Mouse (Mus musculus) cerebellum, adult 9-11 months (tissue): ENCODE results near the gene Glg1.
"Not testable (repeated sequence)": the region's sequence is repeated elsewhere in the genome, so short reads cannot be mapped to it uniquely, and the experiment has no call there.

Source experiments
- DNase-seq: peaks from one replicate; pipeline ENCODE4 v3.0.0; 2022

Gene Glg1

DNA sequence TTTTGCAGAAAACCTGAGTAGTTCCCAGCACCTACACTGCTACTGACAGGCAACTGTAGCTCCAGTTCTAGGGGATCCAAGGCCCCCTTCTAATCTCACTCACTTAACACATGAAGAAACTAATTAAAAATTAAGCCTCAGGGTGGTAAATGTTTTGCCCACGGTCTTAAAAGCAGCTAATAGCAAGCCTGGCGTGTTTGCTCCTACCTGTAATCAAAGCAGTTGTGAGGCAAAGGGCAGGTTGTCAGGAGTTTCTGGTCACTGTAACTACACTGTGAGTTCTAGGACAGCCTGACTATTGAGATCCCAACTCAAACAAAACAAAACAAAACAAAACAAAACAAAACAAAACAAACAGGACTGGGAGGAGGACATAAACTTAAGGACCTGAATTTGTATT, 8.9 kb downstream of the Glg1 start:
- DNase-seq, result no peak

DNA sequence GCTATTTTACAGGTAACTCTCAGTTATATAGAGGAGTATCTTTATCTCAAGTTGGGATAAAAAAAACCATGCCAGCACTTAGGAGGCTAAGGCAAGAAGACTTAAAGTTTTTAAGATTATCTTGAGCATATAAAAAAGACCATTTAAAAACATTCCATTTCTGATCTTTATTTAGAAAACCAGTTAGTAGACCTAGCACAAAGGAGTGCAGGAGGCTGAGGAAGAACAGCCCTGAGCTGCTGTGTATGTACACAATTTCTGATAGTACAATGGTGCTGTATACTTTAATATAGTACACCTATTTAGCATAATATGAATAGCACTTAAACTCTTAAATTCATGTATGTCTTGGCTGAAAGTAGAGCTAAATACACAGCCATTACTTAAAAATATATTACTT, 10.9 kb downstream of the Glg1 start:
- no peak for DNase-seq

DNA sequence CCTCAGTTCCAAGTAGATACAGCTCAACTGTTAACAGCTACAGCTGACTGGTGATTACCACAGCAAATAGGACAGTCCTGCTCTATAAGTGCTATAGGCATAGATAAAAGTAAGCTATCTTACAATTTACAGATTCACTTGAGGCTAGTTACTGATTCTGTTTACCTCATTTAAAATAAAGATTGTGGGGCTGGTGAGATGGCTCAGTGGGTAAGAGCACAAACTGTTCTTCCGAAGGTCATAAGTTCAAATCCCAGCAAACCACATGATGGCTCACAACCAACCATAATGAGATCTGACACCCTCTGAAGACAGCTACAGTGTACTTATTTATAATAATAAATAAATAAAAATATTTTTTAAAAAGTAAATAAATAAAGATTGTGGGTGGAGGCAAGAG, 12.2 kb downstream of the Glg1 start:
- DNase-seq, result not testable (repeated sequence)

DNA sequence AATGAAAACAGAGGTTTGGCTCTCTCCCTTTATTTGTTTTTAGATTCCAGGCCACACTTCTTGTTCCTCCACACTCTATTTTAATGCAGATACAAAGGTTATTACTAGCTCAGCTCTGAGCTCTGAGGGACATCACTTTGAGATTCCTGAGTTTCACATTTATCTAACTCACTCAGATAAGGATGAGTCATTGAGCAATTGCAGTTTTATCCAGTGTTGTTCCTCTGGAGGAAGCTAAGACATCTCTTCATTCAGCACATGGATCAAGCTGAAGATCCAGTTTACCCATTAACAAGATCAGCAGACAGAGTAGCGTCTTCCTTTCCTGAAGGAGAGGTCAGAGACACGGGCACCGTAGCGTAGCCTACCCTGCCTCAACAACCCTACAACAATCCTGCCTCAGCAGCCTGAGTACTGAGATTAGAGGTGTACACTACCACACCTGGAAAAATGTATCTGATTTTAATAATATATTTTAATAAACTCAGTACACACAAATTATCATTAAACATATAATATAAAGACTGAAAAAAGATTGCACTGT, 12.7 kb downstream of the Glg1 start:
- no peak for DNase-seq

DNA sequence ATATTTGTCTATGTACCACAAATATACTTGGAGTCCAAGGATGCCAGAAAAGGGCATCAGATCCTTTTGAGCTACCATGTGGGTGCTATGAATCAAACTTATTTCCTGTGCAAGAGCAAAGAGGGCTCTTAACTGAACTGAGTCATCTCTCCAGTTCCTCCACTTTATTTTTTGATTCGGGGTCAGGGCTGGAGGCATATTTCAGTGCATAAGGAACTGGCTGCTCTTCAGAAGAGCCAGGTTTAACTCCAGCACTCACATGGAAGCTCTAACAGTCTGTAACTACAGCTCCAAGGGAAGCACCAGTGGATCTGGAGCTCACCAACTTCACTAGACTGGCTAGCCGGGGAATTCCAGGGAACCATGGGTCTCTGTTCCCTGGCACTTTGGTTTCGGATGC, 21.7 kb downstream of the Glg1 start:
- DNase-seq, result no peak

DNA sequence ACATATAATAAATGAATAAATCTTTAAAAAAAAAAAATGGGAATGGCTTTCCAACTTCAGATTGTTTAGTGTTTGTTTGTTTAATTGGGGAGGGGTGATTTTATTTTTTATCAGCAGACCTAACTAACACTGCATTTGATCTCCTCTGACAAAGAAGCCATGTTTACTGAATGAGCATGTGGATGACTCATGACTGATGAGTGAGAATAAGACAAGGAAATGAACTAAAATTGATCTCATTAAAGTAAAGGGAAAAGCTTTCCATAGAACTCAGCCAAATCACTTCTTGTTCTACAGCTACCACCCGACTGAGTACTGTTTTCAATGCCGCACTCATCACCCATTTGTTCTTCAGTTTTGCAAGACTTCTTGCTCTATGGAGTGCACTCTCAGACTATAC, 25.3 kb downstream of the Glg1 start:
- no peak for DNase-seq

DNA sequence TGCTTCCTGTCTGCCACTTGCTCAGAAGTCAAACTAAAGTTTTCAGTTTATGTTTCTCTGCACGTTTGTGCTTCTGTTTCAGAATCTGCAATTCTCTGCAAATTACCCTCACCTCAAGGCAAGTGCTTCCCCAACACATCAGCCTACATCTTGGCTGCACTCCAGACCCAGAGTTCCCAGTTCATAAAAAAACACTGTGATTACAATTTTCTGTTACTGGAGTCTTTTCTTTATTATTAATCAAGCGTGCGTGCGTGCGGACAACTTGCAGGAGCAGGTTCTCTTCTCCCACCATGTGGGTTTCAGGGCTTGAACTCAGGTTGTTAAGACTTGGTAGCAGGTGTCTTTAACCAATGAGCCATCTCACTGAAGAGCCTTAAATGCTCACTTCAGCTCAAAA, 34.9 kb downstream of the Glg1 start:
- DNase-seq, result no peak

DNA sequence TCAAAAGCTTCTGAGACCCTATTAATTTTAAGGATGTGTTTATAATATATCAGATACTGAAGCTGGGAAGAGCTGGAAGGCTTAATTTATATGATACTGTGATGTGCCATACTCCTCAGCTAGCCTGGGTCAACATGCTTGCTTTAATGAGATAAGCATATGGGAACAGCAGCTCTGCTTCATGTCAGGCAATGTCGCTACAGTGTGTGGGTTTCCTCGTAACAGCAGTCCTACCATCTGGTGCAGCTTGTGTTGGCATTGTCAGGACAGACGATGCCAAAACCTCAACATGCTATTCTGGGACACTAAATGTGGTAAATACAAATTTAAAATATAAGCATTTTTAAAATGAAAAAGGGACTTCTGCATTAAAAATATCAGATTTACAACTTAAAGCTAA, 40.9 kb downstream of the Glg1 start:
- DNase-seq, result peak; percentile 61

DNA sequence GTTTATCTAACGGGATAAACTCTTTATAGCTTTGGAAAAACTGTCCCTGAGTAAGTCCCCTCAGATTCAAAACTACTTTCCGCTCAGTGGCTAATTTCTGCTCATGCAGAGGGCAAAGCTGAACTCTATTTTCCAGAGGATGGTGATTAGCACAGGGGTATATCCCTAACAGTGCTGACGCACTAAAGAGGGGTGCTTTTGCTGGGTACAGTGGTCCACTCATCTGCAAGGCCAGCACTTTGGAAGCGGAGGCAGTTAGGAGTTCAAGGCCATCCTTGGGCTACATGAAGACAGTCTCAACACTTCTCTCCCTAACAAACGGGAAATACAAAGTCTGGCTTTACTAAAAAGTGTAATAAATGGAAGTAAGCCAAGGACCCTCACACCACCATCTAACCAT, 45.6 kb downstream of the Glg1 start:
- DNase-seq, result no peak

DNA sequence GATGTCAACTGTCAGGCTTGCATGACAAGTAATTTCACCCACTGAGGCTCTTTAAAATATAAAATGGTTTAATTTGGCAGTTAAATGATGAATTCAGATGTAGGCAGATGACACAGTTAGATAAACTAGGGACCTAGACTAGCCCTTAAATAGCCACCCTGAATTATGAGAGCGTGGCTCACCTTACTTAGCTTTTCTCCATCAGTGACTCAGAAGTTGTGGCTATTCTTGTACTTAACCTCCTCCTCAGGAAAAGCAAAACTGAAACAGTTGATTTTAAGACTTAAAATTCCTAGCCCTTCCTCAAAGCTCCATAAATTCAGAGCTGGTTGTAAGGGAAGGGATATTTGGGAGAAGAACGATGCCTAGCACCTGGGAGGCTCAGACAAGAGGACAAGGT, 47.8 kb downstream of the Glg1 start:
- DNase-seq, result no peak

DNA sequence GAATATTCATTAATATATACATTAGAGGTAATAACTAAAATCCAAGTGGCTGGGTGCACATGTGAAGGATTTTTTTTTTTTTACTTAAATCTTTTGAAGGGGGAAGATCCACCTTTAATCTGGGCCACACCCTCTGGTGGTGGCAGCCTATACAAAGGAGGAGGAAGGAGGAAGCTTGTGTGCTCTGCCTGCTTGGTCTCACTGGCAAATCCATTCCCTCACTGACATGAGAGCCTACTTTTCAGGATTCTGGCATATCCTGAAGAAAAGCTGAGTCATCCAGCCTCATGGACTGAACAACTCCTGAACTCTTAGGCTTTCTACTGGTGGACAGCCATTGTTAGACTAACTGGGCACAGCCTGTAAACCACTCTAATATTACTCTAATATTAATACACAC, 49.1 kb downstream of the Glg1 start:
- no peak for DNase-seq

DNA sequence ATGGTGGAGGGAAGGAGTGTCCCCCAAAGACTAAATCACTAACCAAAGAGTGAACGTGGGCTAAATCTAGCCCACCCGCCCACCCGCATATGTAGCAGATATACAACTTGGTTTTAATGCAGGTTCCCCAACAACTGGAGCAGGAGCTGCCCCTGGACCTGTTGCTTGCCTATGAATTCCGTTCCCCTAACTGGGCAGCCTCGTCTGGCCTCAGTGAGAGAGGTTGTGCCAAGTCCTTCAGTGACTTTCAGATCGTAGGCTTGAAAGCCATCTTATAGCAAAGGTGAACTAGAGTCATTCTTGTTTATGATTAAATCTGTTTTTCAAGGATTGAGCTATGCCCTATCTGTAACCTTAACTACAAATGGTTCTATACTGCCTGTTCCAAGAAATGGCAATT, 52.7 kb downstream of the Glg1 start:
- no peak for DNase-seq

DNA sequence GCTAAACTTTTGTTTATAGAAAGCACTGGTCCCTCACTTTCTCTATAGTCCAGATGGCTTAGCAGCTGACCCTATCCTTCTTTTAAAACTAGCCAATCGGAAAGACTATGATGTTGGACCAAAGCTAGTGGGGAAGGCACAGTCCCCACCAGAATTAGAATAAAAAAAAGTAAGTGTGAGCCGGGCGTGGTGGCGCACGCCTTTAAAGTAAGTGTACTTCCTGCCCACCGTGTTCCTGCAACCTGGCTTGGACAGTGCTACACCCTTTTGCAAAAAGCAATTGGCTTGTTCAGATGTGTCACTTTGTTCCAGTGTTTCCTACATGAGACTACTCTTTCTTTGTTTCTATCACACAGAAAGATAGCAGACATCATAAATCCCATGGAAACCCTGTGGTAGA, 54.0 kb downstream of the Glg1 start:
- no peak for DNase-seq

DNA sequence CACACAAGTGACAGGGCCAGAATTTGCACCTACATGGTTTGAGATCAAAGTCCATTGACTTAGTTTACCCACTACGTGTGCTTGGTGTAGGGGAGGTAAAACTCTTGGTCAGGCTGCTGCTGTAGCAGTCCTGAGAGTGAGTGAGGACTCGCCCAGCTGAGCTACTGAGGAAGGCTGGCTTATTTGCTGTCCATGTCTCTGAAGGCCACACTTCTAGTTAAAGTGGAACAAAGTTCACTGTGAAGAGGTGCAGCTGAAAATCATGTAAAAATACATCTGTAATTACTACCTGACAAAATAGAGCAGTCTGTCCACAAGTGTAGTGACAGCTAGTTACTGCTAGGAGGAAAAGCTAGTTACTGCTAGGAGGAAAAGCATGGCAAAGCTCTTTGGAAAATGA, 55.7 kb downstream of the Glg1 start:
- no peak for DNase-seq

DNA sequence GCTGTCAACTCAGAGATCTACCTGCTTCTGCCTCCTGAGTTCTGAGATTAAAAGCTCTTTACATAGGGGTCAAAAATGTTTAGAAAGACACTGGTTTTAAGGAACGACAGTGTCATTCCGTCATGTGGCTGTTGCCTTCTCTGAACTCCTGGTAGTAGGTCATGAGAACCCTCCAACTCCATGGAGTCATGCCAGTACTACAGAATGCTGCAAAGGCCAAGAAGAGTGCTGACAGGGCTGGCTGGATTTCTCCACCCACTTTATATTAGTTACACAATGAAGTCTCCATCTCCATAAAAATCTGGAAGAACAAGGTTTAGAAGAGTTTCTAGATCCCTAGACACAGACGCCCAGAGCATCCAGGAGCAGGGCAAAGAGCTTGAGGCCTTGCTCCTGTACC, 61.0 kb downstream of the Glg1 start:
- DNase-seq, result no peak

DNA sequence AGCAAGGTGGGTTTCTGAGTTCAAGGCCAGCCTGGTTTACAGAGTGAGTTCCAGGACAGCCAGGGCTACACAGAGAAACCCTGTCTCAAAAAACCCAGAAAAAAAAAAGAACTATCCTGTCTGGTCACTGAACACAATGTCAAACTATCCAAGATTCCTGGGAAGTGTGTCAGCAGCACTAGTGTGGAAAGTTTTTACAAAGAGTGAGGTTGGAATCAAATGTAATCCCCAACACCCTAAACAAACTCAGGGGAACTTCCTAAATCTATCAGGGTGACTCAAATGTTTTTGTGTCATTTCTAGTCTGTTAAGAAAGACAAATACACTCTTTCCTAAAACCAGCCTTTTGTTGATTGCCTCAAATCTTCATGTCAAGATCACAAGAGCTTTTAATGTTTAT, 62.8 kb downstream of the Glg1 start:
- DNase-seq, result no peak

DNA sequence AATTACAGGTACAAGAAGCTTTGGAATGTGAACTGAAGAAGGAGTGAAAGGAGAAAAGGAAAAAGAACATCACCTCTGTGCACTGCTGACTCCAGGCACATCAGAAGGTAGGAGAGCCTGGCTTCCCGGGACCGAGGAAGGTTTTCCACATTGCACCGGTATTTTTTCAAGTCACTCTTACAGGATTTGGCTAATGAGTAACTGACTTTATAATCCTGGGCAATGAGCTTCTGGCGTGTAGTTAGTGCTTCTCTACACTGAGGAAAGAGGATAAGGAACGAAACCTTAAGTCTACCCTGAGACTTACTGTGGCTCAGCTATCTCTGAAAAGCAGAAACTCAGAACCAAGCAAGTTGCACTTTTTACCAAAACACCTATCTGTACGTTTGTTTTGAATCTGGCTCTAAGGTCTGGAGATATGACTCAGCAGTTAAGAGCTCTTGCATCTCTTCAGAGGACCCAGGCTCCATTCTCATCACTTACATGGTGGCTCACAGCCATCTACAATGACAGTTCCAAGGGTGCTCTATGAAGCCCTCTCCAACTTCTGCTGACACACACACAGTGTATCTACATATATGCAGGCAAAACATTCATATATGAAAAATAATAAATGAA, 70.3 kb downstream of the Glg1 start:
- no peak for DNase-seq

DNA sequence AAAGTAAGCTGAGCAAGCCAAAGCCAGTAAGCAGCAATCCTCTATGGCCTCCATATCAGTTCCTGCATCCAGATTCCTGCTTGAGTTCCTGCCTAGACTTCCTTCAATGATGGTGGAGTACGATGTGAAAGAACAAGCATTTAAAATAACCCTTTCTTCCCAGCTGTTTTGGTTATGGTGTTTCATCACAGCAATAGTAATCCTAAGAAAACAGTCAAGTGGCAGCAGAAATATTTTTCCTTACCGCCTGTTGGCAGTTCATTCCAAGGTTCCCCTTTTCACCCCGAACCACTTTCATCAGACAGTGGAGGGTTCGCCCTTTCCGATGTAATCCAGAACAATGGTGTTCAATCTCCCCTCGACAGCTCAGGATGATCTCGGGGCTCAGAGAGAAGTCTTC, 71.5 kb downstream of the Glg1 start:
- no peak for DNase-seq

DNA sequence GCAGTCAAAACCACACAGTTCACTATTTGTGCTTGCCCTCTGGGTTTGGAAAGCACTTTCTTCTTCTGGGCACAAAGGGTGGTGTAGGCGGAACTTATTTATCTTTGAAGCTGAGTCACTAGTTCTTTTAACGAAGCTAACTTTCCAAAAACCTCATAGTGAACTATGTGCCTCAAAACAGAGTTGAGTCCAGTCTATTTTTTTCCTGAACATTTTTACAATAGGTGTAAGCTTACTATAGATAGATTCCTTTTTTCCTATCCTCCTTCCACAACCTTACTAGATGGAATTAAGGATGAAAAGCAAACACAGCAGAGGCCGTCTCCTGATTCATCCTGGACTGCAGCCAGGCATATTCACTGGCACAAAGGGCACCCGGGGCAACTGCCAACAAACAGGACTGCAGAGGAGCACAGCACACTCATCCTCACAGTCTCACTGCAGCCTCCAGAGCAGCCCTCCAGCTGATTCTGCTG, 73.5 kb downstream of the Glg1 start:
- peak; percentile 79 for DNase-seq

DNA sequence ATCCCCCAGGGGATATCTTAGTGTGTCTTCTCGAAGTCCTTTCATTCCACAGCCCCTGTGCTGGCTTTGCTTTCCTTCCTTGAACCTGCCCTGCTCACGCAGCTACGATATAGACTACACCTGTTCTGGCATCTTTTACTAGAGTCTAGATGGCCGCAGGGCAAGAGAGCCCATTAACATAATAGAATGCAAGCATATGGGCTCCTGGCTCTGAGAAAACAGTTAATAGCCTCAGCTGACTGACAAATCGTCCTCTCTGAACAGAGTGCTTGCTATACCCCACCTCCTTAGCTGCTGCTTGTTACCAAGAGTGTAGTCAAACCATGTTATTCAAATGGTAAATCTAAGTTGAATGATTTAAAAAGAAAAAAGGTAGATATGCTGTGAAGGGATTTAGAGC, 87.4 kb downstream of the Glg1 start:
- DNase-seq, result no peak

DNA sequence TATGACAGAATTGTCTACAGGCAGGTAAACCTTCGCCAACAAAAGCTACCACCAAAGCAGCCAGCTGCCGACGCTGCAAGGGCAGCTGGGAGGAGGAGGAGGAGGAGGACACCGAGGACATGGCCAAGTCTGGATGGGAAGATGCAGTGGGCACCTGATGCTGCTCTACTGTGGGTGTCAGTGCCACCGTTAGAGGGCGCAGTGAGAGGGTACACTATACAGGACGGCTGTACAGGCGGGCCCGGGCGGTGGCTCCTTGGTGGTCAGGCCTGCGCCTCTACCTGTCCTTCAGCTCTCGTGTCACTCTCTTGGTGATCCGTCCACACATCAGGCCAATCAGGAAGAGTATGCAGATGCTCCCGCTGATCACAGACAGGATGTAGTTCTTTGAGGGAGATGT, 101.4 kb downstream of the Glg1 start:
- DNase-seq, result peak; percentile 47

DNA sequence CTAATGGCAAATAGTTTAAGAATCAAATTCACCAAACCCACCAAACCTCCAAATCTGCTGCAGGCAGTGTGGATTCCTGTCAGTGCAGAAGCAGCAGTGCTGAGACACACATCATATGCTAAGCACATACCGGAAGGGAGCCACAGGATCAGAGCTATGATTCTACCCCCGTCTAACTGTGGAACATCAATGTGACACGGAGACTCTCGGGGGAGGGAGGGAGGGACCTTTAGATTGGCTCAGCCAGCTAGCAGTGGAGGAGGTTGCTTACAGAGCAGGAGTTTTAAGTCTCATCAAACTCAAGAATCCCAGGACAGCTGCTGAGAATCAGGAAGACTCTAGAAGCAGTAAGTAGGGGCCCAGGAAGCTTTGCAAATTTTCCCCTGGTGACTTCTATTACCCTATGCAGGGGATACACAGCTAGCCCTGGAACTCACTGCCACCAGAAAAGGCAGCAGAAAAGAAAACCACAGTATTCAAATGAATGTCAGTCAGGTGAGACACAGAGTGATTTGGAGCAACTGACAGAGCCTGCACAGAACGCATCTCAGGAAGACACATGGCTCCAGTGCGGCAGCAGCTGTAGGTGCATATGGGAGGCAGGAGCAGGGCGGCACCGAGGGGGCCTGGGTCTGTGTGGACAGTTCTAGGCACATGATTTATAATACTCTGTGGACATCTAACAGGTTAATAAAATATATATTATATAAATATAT, 103.1 kb downstream of the Glg1 start:
- DNase-seq, result no peak

DNA sequence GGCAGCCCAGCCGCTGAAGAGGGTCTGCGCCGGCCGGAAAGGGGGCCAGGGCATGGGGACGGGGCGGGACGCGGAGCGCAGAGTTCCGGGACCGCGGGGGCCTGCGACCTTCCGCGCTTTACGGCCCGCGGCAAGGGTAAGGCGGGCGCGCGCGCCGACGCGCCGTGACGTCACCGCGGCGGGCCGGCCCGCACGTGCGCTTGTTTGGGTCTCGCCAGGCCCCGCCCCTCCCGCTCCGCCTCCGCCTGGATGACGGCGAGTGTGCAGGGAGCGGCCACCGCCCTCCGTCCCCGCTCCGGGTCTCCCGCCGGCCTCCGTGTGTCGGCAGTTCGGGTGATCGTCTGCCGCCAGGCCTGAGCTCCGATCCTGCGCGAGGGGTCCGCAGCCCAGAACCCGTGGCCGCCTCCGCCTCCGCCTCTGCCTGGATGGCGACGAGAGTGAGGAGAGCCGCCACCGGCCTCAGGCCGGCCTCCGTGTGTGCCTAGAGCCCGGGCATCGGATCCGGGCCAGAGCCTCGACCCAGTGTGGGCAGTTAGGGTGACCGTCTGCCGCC, 113.5 kb downstream of the Glg1 start:
- DNase-seq, result peak; percentile 94

DNA sequence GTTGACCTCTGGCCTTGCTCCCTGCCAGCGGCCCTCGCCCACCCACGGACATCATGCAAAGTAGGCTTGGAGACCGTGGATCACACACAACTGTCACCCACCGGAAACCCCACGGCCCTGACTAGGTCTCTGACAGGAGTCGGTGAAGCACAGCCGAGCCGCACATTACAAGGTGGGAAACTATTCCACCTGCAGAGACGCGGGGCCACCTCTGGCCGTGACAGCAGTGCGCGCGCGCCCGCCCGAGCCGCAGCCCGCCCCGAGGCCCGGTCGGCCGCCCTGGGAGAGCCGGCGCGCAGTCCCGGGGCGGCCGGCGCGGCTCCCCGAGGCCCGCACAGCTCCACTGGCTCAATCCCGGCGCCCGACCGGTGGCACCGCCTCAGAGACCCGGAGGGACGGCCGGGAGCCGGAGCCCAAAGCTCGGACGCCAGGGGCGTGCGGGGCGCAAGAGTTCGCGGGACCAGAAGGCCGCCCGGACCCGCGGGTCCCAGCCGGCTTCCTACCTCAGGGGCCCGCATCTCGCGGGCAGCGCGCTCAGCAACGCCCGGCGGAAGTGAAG, 114.0 kb downstream of the Glg1 start:
- peak; percentile 41 for DNase-seq
